Mouse (Mus musculus): ENCODE results near the gene Sec13. TPM values are rescaled to one million over a fixed set of nuclear protein-coding genes. Genes with fewer than 3 reads are reported as not detected.

Gene Sec13
- polyA plus RNA-seq, 2 experiments, result 314 to 326 TPM

DNA sequence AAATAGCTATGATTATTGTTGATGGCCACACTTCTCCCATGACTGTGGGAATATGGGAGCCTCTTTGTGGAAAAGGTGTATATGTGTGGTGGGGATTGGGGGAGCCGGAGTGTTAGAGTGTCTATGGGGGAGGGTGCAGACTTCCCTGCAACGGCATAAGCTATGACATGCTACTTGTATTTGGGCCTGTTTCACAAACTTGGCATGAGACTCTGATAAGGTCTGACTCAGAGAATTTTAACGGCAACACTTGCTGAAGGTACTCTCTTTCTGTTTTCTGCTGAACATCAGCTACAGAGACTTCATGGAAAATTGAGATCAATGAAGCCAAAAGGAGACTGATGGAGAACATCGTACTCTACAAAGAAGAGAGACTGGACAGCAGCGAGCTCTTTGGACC, 47.2 kb downstream of the Sec13 start:
- Histone ChIP-seq H3K9ac (ENCODE audit: low read depth, low read length, severe bottlenecking) (no peak overlapping the region), H3K27me3 (ENCODE audit: control insufficient read depth, insufficient read depth, low read length) (no peaks in the 10 kb centered on the region), H3K27ac (replicated peaks; ENCODE audit: low read depth, low read length) (no peak overlapping the region), H3K4me2 (replicated peaks; ENCODE audit: low read depth, low read length, severe bottlenecking) (no peak overlapping the region), H3K4me1 (ENCODE audit: control insufficient read depth, insufficient read depth, low read length) (peaks cover 25% of the 10 kb centered on the region), H3K4me3 (replicated peaks; ENCODE audit: low read length) (no peak overlapping the region), H3K36me3 (ENCODE audit: control insufficient read depth, insufficient read depth, low read length) (no peaks in the 10 kb centered on the region), H3K9me3 (ENCODE audit: control insufficient read depth, low read length) (no peaks in the 10 kb centered on the region)
- no peak for ATAC-seq (ENCODE audit: low FRiP score, low read depth)
- 90% methylated on average over 5 of the region's 5 CpGs for WGBS
- TF ChIP-seq POLR2A (IDR thresholded peaks at IDR 0.05; ENCODE audit: borderline replicate concordance, extremely low read depth, insufficient read depth, insufficient read length), result no peak
- DNase-seq (ENCODE audit: low spot score), result no peak

DNA sequence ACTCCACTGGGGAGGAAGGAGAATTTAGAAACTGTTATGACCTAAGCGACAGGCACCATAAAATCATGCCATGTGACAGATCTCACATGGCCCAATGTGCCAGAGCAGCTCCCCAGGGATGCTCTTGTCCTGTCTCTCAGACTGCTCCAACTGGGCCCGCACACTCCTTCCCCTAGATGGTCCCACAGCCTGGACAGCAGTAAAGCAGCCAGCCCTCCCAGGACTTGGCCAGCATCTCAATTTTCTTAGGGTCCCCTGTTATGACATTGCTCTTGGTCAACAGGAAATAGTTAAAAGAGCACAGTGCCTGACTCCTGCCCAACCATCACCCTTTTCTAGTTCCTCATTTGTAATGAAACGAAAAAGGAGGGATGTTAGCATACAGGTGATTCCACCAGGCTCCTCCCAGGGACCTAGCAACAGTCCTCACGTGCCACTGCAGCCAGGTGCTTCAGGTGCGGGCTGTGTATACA, 47.8 kb downstream of the Sec13 start:
- no peak for ATAC-seq (ENCODE audit: low FRiP score, low read depth)
- H3K27me3 ChIP-seq (ENCODE audit: control insufficient read depth, insufficient read depth, low read length), result no peaks in the 10 kb centered on the region
- no peaks in the 10 kb centered on the region for H3K9me3 ChIP-seq (ENCODE audit: control insufficient read depth, low read length)
- 70% methylated on average over 5 of the region's 5 CpGs for WGBS
- H3K4me2 ChIP-seq (replicated peaks; ENCODE audit: low read depth, low read length, severe bottlenecking), result no peak overlapping the region
- no peaks in the 10 kb centered on the region for H3K36me3 ChIP-seq (ENCODE audit: control insufficient read depth, insufficient read depth, low read length)
- no peak overlapping the region for H3K9ac ChIP-seq (ENCODE audit: low read depth, low read length, severe bottlenecking)
- no peak for DNase-seq (ENCODE audit: low spot score)
- H3K27ac ChIP-seq (replicated peaks; ENCODE audit: low read depth, low read length), result no peak overlapping the region
- H3K4me3 ChIP-seq (replicated peaks; ENCODE audit: low read length), result no peak overlapping the region
- H3K4me1 ChIP-seq (ENCODE audit: control insufficient read depth, insufficient read depth, low read length), result peaks cover 20% of the 10 kb centered on the region
- TF ChIP-seq POLR2A (IDR thresholded peaks at IDR 0.05; ENCODE audit: borderline replicate concordance, extremely low read depth, insufficient read depth, insufficient read length), result no peak

DNA sequence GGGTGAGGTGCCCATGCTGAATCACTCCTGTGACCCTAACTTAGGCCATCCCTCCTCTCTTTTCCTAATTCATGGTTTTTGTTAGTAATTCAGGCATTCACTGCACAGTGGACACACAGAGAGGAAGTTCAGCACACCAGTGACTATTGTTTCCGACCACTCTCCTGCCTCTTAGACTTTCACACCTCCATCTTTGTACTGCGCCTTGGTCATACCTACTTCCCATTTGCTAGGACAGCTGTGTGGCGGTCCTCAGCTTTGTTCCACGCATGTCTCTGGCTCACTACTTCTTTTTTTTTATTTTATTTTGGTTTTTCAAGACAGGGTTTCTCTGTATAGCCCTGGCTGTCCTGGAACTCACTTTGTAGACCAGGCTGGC, 49.5 kb downstream of the Sec13 start:
- ATAC-seq (ENCODE audit: low FRiP score, low read depth) (no peak), DNase-seq (ENCODE audit: low spot score) (no peak)
- 73% methylated on average over 4 of the region's 4 CpGs for WGBS
- Histone ChIP-seq H3K36me3 (ENCODE audit: control insufficient read depth, insufficient read depth, low read length) (no peaks in the 10 kb centered on the region), H3K9me3 (ENCODE audit: control insufficient read depth, low read length) (no peaks in the 10 kb centered on the region), H3K27me3 (ENCODE audit: control insufficient read depth, insufficient read depth, low read length) (no peaks in the 10 kb centered on the region), H3K9ac (ENCODE audit: low read depth, low read length, severe bottlenecking) (no peak overlapping the region; the same call in 1 of the 2 replicates), H3K27ac (replicated peaks; ENCODE audit: low read depth, low read length) (0 out of 2 replicates have a peak overlapping the region, but pooled peaks have one; percentile 4), H3K4me3 (replicated peaks; ENCODE audit: low read length) (no peak overlapping the region), H3K4me2 (replicated peaks; ENCODE audit: low read depth, low read length, severe bottlenecking) (peak overlapping the region; percentile 32; the same call in 1 of the 2 replicates), H3K4me1 (ENCODE audit: control insufficient read depth, insufficient read depth, low read length) (peaks cover 16% of the 10 kb centered on the region)
- no peak for TF ChIP-seq POLR2A (IDR thresholded peaks at IDR 0.05; ENCODE audit: borderline replicate concordance, extremely low read depth, insufficient read depth, insufficient read length)

DNA sequence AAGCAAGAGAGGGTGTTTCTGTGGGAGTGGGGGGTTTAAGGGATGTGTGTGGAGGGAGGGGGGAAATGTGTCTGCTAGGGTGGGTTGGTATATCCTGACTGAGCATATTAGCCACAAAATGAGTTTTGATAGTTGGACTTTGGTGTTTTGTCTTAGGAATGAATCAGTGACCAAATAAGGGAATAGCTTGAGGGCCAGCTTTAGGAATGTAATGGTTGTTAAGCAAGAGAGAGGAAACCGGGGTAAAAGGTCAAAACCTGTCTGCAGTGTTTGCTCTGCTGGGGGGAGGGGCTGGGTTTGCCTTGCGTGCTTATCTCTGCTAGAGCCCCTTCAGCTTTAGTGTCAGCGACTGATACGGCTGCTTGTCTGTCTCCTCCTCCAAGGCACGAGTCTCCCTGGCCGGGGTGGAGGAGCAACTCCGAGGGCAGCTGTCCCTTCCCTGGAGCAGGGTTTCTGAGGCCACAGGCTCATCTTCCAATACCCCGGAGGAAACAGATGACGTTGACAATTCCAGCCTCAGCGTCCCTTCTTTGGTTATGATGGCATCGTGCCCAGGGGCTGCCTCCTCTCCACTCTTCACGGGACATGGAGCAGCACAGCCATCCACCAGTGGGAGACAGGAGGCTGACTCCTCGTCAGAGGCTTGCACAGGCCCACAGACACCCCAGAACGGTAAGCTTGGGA, 50.0 kb downstream of the Sec13 start:
- peak; percentile 65; the same call in 1 of the 2 replicates for ATAC-seq (ENCODE audit: low FRiP score, low read depth)
- Histone ChIP-seq H3K27me3 (ENCODE audit: control insufficient read depth, insufficient read depth, low read length) (no peaks in the 10 kb centered on the region), H3K4me3 (replicated peaks; ENCODE audit: low read length) (0 out of 2 replicates have a peak overlapping the region, but pooled peaks have one; percentile 4), H3K4me2 (replicated peaks; ENCODE audit: low read depth, low read length, severe bottlenecking) (peak overlapping the region; percentile 32; the same call in 1 of the 2 replicates), H3K9ac (ENCODE audit: low read depth, low read length, severe bottlenecking) (peak overlapping the region; percentile 38; the same call in 1 of the 2 replicates), H3K9me3 (ENCODE audit: control insufficient read depth, low read length) (no peaks in the 10 kb centered on the region), H3K27ac (replicated peaks; ENCODE audit: low read depth, low read length) (0 out of 2 replicates have a peak overlapping the region, but pooled peaks have one; percentile 4), H3K36me3 (ENCODE audit: control insufficient read depth, insufficient read depth, low read length) (no peaks in the 10 kb centered on the region), H3K4me1 (ENCODE audit: control insufficient read depth, insufficient read depth, low read length) (peaks cover 13% of the 10 kb centered on the region)
- WGBS, result 6% methylated on average over 14 of the region's 14 CpGs
- peak; percentile 51 for DNase-seq (ENCODE audit: low spot score)
- TF ChIP-seq POLR2A (IDR thresholded peaks at IDR 0.05; ENCODE audit: borderline replicate concordance, extremely low read depth, insufficient read depth, insufficient read length), result no peak

DNA sequence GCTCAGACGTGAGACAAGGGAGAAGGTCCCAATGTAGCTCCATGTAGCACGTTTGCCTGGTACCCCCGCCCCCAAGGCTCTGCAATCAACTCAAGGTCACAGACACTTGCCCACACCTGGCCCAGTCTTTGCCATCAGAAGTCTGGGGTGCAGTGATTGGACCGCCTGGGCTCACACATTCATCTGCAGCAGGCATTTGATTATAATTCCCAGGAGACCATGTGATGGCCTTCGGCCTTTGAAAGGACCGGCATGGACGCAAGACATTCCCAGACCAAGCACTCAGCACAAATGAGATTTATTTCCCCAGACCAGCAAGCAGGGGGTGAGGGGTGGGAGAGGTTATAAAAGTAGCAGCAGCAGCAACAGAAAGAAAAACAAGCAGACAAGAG, 50.5 kb downstream of the Sec13 start:
- Histone ChIP-seq H3K9ac (ENCODE audit: low read depth, low read length, severe bottlenecking) (no peak overlapping the region), H3K4me1 (ENCODE audit: control insufficient read depth, insufficient read depth, low read length) (peaks cover 13% of the 10 kb centered on the region), H3K9me3 (ENCODE audit: control insufficient read depth, low read length) (no peaks in the 10 kb centered on the region), H3K27me3 (ENCODE audit: control insufficient read depth, insufficient read depth, low read length) (no peaks in the 10 kb centered on the region), H3K4me3 (replicated peaks; ENCODE audit: low read length) (no peak overlapping the region), H3K36me3 (ENCODE audit: control insufficient read depth, insufficient read depth, low read length) (no peaks in the 10 kb centered on the region), H3K4me2 (replicated peaks; ENCODE audit: low read depth, low read length, severe bottlenecking) (peak overlapping the region; percentile 32; the same call in 1 of the 2 replicates), H3K27ac (replicated peaks; ENCODE audit: low read depth, low read length) (0 out of 2 replicates have a peak overlapping the region, but pooled peaks have one; percentile 4)
- no peak for ATAC-seq (ENCODE audit: low FRiP score, low read depth)
- 7% methylated on average over 7 of the region's 7 CpGs for WGBS
- no peak for TF ChIP-seq POLR2A (IDR thresholded peaks at IDR 0.05; ENCODE audit: borderline replicate concordance, extremely low read depth, insufficient read depth, insufficient read length)
- no peak for DNase-seq (ENCODE audit: low spot score)

Measured in limb, embryonic 14.5 days (tissue).